Mouse (Mus musculus) E14TG2a.4 (cell line): ENCODE results near the gene Jmjd1c.

Experiments used
- CTCF ChIP-seq: conservative IDR thresholded peaks from 2 replicates; pipeline ENCODE4 v1.5.1; 2014; ENCODE audit warnings: low read length
- NANOG ChIP-seq: IDR thresholded peaks from 2 replicates; pipeline ENCODE4 v1.6.1; 2014; ENCODE audit warnings: borderline replicate concordance, low read length, mixed read lengths

- TF ChIP-seq CTCF (no peak), NANOG (no peak)
These were observed 39.8 kb upstream of the Jmjd1c start for GRCm38 (mm10) chr10:67055867-67056856.
